Mouse (Mus musculus) testis, adult 2 months (tissue): Measurements from ENCODE around the gene En1. TPM values are rescaled to one million over a fixed set of nuclear protein-coding genes. Genes with fewer than 3 reads are reported as not detected.

ENCODE experiments used
- H3K27ac ChIP-seq: fragments of 200-500 bp; 2 replicates; pipeline ENCODE4 v1.5.1; 2012; ENCODE audit warnings: low read depth, low read length; ENCODE audit not compliant: control insufficient read depth, insufficient read depth
- H3K27me3 ChIP-seq: fragments of 200-500 bp; 2 replicates; pipeline ENCODE4 v1.6.1; 2012; ENCODE audit warnings: mild to moderate bottlenecking, low read length, moderate library complexity; ENCODE audit not compliant: control insufficient read depth, insufficient read depth
- H3K36me3 ChIP-seq: fragments of 200-500 bp; 2 replicates; pipeline ENCODE4 v1.6.1; 2012; ENCODE audit warnings: mild to moderate bottlenecking, low read length; ENCODE audit not compliant: control insufficient read depth, insufficient read depth
- H3K4me1 ChIP-seq: fragments of 200-500 bp; 2 replicates; pipeline ENCODE4 v1.6.1; 2012; ENCODE audit warnings: low read length; ENCODE audit not compliant: control insufficient read depth, insufficient read depth
- H3K4me3 ChIP-seq: fragments of 200-500 bp; 2 replicates; pipeline ENCODE4 v1.5.1; 2012; ENCODE audit warnings: low read depth, mild to moderate bottlenecking, low read length, moderate library complexity, mixed read lengths; ENCODE audit not compliant: control insufficient read depth
- CTCF ChIP-seq: fragments of 200-500 bp; IDR thresholded peaks from 2 replicates; pipeline ENCODE4 v1.5.1; 2012; ENCODE audit warnings: low read depth, mild to moderate bottlenecking, inconsistent platforms, low read length, moderate library complexity; ENCODE audit not compliant: control insufficient read depth, insufficient read depth, insufficient replicate concordance
- POLR2A ChIP-seq: fragments of 200-500 bp; IDR thresholded peaks from 2 replicates; pipeline ENCODE4 v1.6.1; 2012; ENCODE audit warnings: low read depth, mild to moderate bottlenecking, inconsistent platforms, low read length, moderate library complexity; ENCODE audit not compliant: control insufficient read depth
- polyA plus RNA-seq: library from polyadenylated mRNA; depleted of rRNA; stranded (reverse); fragments of >200 nt; gene quantifications from 2 replicates; pipeline ENCODE4 v1.2.3, GENCODE M21; 2012

Gene En1
- polyA plus RNA-seq, 1 experiment: 0.04 TPM

GRCm38 (mm10) chr1:120596319-120596718 lies 5.9 kb upstream of the En1 start:
- no peak for TF ChIP-seq POLR2A
- TF ChIP-seq CTCF: no peak
- Histone ChIP-seq H3K4me3 (no peak overlapping the region; the same call in 1 of the 2 replicates), H3K4me1 (peaks cover 5% of the 10 kb centered on the region), H3K36me3 (no peaks in the 10 kb centered on the region), H3K27ac (no peak overlapping the region), H3K27me3 (peaks cover 7% of the 10 kb centered on the region)

DNA sequence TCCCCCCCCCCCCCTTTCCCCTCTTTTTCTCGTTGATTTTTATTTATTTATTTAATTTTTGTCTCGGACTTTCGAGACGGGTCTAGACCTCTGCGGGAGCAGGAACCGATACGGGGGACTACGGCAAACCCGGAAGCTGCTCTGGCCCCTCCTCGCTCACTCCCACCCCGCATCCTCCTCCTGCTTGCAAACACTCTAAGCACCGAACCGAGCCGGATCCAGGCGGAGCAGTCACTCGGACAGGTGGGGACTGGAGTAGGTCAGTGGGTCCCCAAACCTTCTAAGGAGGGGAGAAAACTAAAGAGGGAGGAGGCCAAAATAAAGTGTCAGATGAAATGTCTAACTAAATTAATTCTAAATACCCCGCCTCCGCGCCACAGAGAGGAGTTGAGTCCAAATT lies 5.4 kb upstream of the En1 start:
- Histone ChIP-seq H3K4me1 (peaks cover 5% of the 10 kb centered on the region), H3K27ac (no peak overlapping the region), H3K27me3 (peaks cover 9% of the 10 kb centered on the region), H3K4me3 (no peak overlapping the region), H3K36me3 (no peaks in the 10 kb centered on the region)
- no peak for TF ChIP-seq CTCF
- TF ChIP-seq POLR2A: no peak

GRCm38 (mm10) chr1:120597271-120597670 lies 4.9 kb upstream of the En1 start:
- Histone ChIP-seq H3K27me3 (peaks cover 13% of the 10 kb centered on the region), H3K4me3 (no peak overlapping the region), H3K27ac (no peak overlapping the region)

GRCm38 (mm10) chr1:120598196-120598940 lies 3.9 kb upstream of the En1 start:
- Histone ChIP-seq H3K36me3 (no peaks in the 10 kb centered on the region), H3K4me3 (no peak overlapping the region), H3K4me1 (peaks cover 9% of the 10 kb centered on the region), H3K27me3 (peaks cover 15% of the 10 kb centered on the region), H3K27ac (no peak overlapping the region)
- TF ChIP-seq CTCF (no peak), POLR2A (no peak)

More at GRCm38 (mm10) chr1:120597271-120597670, 4.9 kb upstream of the En1 start:
- TF ChIP-seq CTCF (no peak), POLR2A (no peak)
- H3K36me3 ChIP-seq: no peaks in the 10 kb centered on the region
- peaks cover 9% of the 10 kb centered on the region for H3K4me1 ChIP-seq

- Histone ChIP-seq H3K27me3 (peaks cover 20% of the 10 kb centered on the region), H3K36me3 (no peaks in the 10 kb centered on the region), H3K4me3 (no peak overlapping the region), H3K4me1 (peaks cover 9% of the 10 kb centered on the region), H3K27ac (no peak overlapping the region)
- TF ChIP-seq CTCF (no peak), POLR2A (no peak)
These were observed 2.7 kb upstream of the En1 start for GRCm38 (mm10) chr1:120599321-120600148.

- no peak overlapping the region for H3K4me3 ChIP-seq
- peaks cover 9% of the 10 kb centered on the region for H3K4me1 ChIP-seq
- peaks cover 22% of the 10 kb centered on the region for H3K27me3 ChIP-seq
- no peaks in the 10 kb centered on the region for H3K36me3 ChIP-seq
- TF ChIP-seq CTCF: no peak
- TF ChIP-seq POLR2A: no peak
- H3K27ac ChIP-seq: no peak overlapping the region
These were observed 2.1 kb upstream of the En1 start for GRCm38 (mm10) chr1:120600149-120600445.

GRCm38 (mm10) chr1:120600516-120601252 lies 1.5 kb upstream of the En1 start:
- Histone ChIP-seq H3K4me3 (no peak overlapping the region), H3K27ac (no peak overlapping the region), H3K36me3 (no peaks in the 10 kb centered on the region), H3K27me3 (peaks cover 22% of the 10 kb centered on the region), H3K4me1 (peaks cover 9% of the 10 kb centered on the region)
- TF ChIP-seq CTCF: no peak
